8 mouse cellular contexts compared by ENCODE assay signal in genomic region chr4:155220213-155221100, GRCm38 (mm10). TPM values are rescaled to one million over a fixed set of nuclear protein-coding genes. Genes with fewer than 3 reads are reported as not detected.
DNase-seq lines count a peak whose midpoint lies in the region; ATAC-seq lines count a peak whose summit lies in the region.

No protein-coding gene starts in this region.

- 11% methylated on average over 14 of the region's 14 CpGs for WGBS in heart, embryonic 11.5 days (ENCODE audit: insufficient replicate concordance)
- 26% methylated on average over 14 of the region's 14 CpGs for WGBS in liver, embryonic 11.5 days
- WGBS in stomach, embryonic 14.5 days: 4% methylated on average over 13 of the region's 14 CpGs

- peak; percentile 39 for DNase-seq in embryo, embryonic 10.5 days (ENCODE audit: low spot score)
- no peak for DNase-seq in embryo, embryonic 9.5 days (ENCODE audit: extremely low spot score)
- DNase-seq in right cerebral cortex, postnatal 4 days: peak; percentile 71
- no peak for DNase-seq in right cerebral cortex, postnatal 36 days (ENCODE audit: low spot score in 2 of 2)
- DNase-seq in liver, embryonic 11.5 days (ENCODE audit: low spot score): no peak
- DNase-seq in urinary bladder, postnatal 4 days (ENCODE audit: low spot score in 2 of 2): no peak

- no peaks in the 10 kb centered on the region for H3K27me3 ChIP-seq in heart, embryonic 11.5 days (ENCODE audit: control insufficient read depth, insufficient read depth, low read length)
- H3K27me3 ChIP-seq in liver, embryonic 11.5 days (replicated peaks; ENCODE audit: control insufficient read depth, insufficient read depth, low read length): peaks cover 11% of the 10 kb centered on the region; the same call in 1 of the 2 replicates
- no peaks in the 10 kb centered on the region for H3K27me3 ChIP-seq in stomach, embryonic 14.5 days (ENCODE audit: control insufficient read depth, insufficient read depth, low read length)

- no peak for ATAC-seq in heart, embryonic 11.5 days (replicated peaks; ENCODE audit: insufficient number of reproducible peaks, low FRiP score, low TSS enrichment)
- ATAC-seq in liver, embryonic 11.5 days (replicated peaks; ENCODE audit: low FRiP score): no peak
- no peak for ATAC-seq in stomach, embryonic 14.5 days (ENCODE audit: insufficient number of reproducible peaks, insufficient read depth, low FRiP score, low read depth)

- H3K9ac ChIP-seq in heart, embryonic 11.5 days (ENCODE audit: low read depth, low read length): peak overlapping the region; percentile 91
- H3K9ac ChIP-seq in liver, embryonic 11.5 days (ENCODE audit: low read depth, low read length): peak overlapping the region; percentile 82
- H3K9ac ChIP-seq in stomach, embryonic 14.5 days (replicated peaks; ENCODE audit: low read depth, low read length): peak overlapping the region; percentile 94

- H3K27ac ChIP-seq in heart, embryonic 11.5 days (ENCODE audit: low read depth, low read length): peak overlapping the region; percentile 69; the same call in 1 of the 2 replicates
- H3K27ac ChIP-seq in liver, embryonic 11.5 days (ENCODE audit: low read depth, low read length): no peak overlapping the region
- H3K27ac ChIP-seq in stomach, embryonic 14.5 days (ENCODE audit: low read length): peak overlapping the region; percentile 15; the same call in 1 of the 2 replicates

- H3K36me3 ChIP-seq in heart, embryonic 11.5 days (ENCODE audit: control insufficient read depth, insufficient read depth, low read length): no peaks in the 10 kb centered on the region
- no peaks in the 10 kb centered on the region for H3K36me3 ChIP-seq in liver, embryonic 11.5 days (ENCODE audit: control insufficient read depth, insufficient read depth, low read length)
- peaks cover 3% of the 10 kb centered on the region for H3K36me3 ChIP-seq in stomach, embryonic 14.5 days (ENCODE audit: control insufficient read depth, insufficient read depth, low read length)

- peak overlapping the region; percentile 83 for H3K4me2 ChIP-seq in heart, embryonic 11.5 days
- peak overlapping the region; percentile 97 for H3K4me2 ChIP-seq in liver, embryonic 11.5 days
- peak overlapping the region; percentile 94 for H3K4me2 ChIP-seq in stomach, embryonic 14.5 days (replicated peaks; ENCODE audit: low read depth, low read length)

- H3K9me3 ChIP-seq in heart, embryonic 11.5 days (replicated peaks; ENCODE audit: control insufficient read depth, low read length): no peaks in the 10 kb centered on the region
- H3K9me3 ChIP-seq in liver, embryonic 11.5 days (ENCODE audit: control insufficient read depth, low read length): no peaks in the 10 kb centered on the region
- no peaks in the 10 kb centered on the region for H3K9me3 ChIP-seq in stomach, embryonic 14.5 days (ENCODE audit: control insufficient read depth, low read depth, low read length)

- peaks cover 61% of the 10 kb centered on the region for H3K4me1 ChIP-seq in heart, embryonic 11.5 days (ENCODE audit: control insufficient read depth, insufficient read depth, low read length)
- H3K4me1 ChIP-seq in liver, embryonic 11.5 days (replicated peaks; ENCODE audit: control insufficient read depth, insufficient read depth, low read length): peaks cover 57% of the 10 kb centered on the region
- H3K4me1 ChIP-seq in stomach, embryonic 14.5 days (ENCODE audit: control insufficient read depth, insufficient read depth, low read length): peaks cover 56% of the 10 kb centered on the region

- peak overlapping the region; percentile 94 for H3K4me3 ChIP-seq in heart, embryonic 11.5 days (ENCODE audit: low read depth, low read length)
- H3K4me3 ChIP-seq in liver, embryonic 11.5 days (ENCODE audit: low read depth, low read length): peak overlapping the region; percentile 88
- peak overlapping the region; percentile 92 for H3K4me3 ChIP-seq in stomach, embryonic 14.5 days (ENCODE audit: low read depth, low read length)

RNA-seq across cellular contexts. Expression of gene Ski, which starts 1.9 kb away (rescaled TPM):
- 14.6 and 14.8 TPM in 2 replicates for polyA plus RNA-seq in heart, embryonic 11.5 days (2014; fragmentation: Nextera tagmentation; extraction: Ambion mirVana)
- 8.2 and 9.8 TPM in 2 replicates for polyA plus RNA-seq in liver, embryonic 11.5 days (2014; fragmentation: Nextera tagmentation; extraction: Ambion mirVana)
- 29.6 and 32.0 TPM in 2 replicates for polyA plus RNA-seq in stomach, embryonic 14.5 days (2014; fragmentation: Nextera tagmentation; extraction: Ambion mirVana)

RNA-seq across cellular contexts. Expression of gene Faap20, which starts 29.1 kb away (rescaled TPM):
- 64.9 and 66.8 TPM in 2 replicates for polyA plus RNA-seq in heart, embryonic 11.5 days (2014; fragmentation: Nextera tagmentation; extraction: Ambion mirVana)
- polyA plus RNA-seq in liver, embryonic 11.5 days (2014; fragmentation: Nextera tagmentation; extraction: Ambion mirVana): 50.1 and 55.0 TPM in 2 replicates
- polyA plus RNA-seq in stomach, embryonic 14.5 days (2014; fragmentation: Nextera tagmentation; extraction: Ambion mirVana): 63.2 and 65.0 TPM in 2 replicates

Comparison
In these comparisons a context has a peak if more than half of its experiments do, and no peak if none do; other contexts are left out.
1. DNase-seq: peak in embryo, embryonic 10.5 days (single experiment) and right cerebral cortex, postnatal 4 days (single experiment); none in embryo, embryonic 9.5 days (single experiment), right cerebral cortex, postnatal 36 days (0 of 2), liver, embryonic 11.5 days (single experiment) and urinary bladder, postnatal 4 days (0 of 2).
2. Peak in every context shown above with its lines, with median percentiles within 50 percentile points of each other: H3K4me2 ChIP-seq, H3K4me3 ChIP-seq and H3K9ac ChIP-seq.